26 mouse cellular contexts compared by ENCODE assay signal in genomic region chr7:73530164-73530563, GRCm38 (mm10). TPM values are rescaled to one million over a fixed set of nuclear protein-coding genes. Genes with fewer than 3 reads are reported as not detected.
DNase-seq lines count a peak whose midpoint lies in the region; ATAC-seq and TF ChIP-seq lines count a peak whose summit lies in the region.
"Had no signal": no experiment of that assay in that cellular context is flagged by ENCODE, and none has a peak within 500 bp of the region (broad histone marks: within the 10 kb centered on the region; RNA-seq: fewer than 3 reads in every experiment).

No protein-coding gene starts in this region.

- no peaks in the 10 kb centered on the region for H3K9me3 ChIP-seq in kidney, embryonic 15.5 days (replicated peaks)
- H3K9me3 ChIP-seq in lung, postnatal 0 days (ENCODE audit: low read length), result no peaks in the 10 kb centered on the region
- H3K9me3 ChIP-seq: embryonic facial prominence, embryonic 13.5 days; forebrain, embryonic 10.5 days; hindbrain, embryonic 10.5 days; hindbrain, embryonic 15.5 days; liver, embryonic 13.5 days; midbrain, embryonic 13.5 days; neural tube, embryonic 15.5 days had no signal

- 84% methylated on average over 5 of the region's 5 CpGs for whole genome bisulfite sequencing in kidney, embryonic 15.5 days
- 85% methylated on average over 5 of the region's 5 CpGs for whole genome bisulfite sequencing in lung, postnatal 0 days

- no peak for ATAC-seq in kidney, embryonic 15.5 days (replicated peaks; ENCODE audit: low FRiP score)
- ATAC-seq in lung, postnatal 0 days, result no peak
- ATAC-seq: midbrain, embryonic 13.5 days; Patski had no signal

- H3K4me3 ChIP-seq in kidney, embryonic 15.5 days (replicated peaks), result no peak overlapping the region
- H3K4me3 ChIP-seq in lung, postnatal 0 days (ENCODE audit: low read depth, low read length), result no peak overlapping the region
- H3K4me3 ChIP-seq: embryonic facial prominence, embryonic 13.5 days; forebrain, embryonic 10.5 days; hindbrain, embryonic 10.5 days; hindbrain, embryonic 15.5 days; liver, embryonic 13.5 days; midbrain, embryonic 13.5 days; neural tube, embryonic 15.5 days had no signal

- H3K4me2 ChIP-seq in kidney, embryonic 15.5 days, result no peak overlapping the region
- H3K4me2 ChIP-seq in lung, postnatal 0 days (replicated peaks; ENCODE audit: low read depth, low read length), result no peak overlapping the region
- H3K4me2 ChIP-seq: embryonic facial prominence, embryonic 13.5 days; hindbrain, embryonic 15.5 days; liver, embryonic 13.5 days; midbrain, embryonic 13.5 days; neural tube, embryonic 15.5 days had no signal

- H3K36me3 ChIP-seq in kidney, embryonic 15.5 days, result peaks cover 45% of the 10 kb centered on the region
- no peaks in the 10 kb centered on the region for H3K36me3 ChIP-seq in lung, postnatal 0 days (ENCODE audit: insufficient read depth, low read length)
- H3K36me3 ChIP-seq: hindbrain, embryonic 15.5 days; midbrain, embryonic 13.5 days had no signal

- no peak overlapping the region for H3K9ac ChIP-seq in kidney, embryonic 15.5 days
- H3K9ac ChIP-seq in lung, postnatal 0 days (replicated peaks; ENCODE audit: low read depth), result no peak overlapping the region
- H3K9ac ChIP-seq: embryonic facial prominence, embryonic 13.5 days; hindbrain, embryonic 15.5 days; liver, embryonic 13.5 days; midbrain, embryonic 13.5 days; neural tube, embryonic 15.5 days had no signal

- no peaks in the 10 kb centered on the region for H3K27me3 ChIP-seq in kidney, embryonic 15.5 days
- H3K27me3 ChIP-seq in lung, postnatal 0 days (replicated peaks; ENCODE audit: insufficient read depth, low read length), result no peaks in the 10 kb centered on the region
- H3K27me3 ChIP-seq: embryonic facial prominence, embryonic 13.5 days; hindbrain, embryonic 15.5 days; liver, embryonic 13.5 days; midbrain, embryonic 13.5 days; neural tube, embryonic 15.5 days; Patski had no signal

- no peak for DNase-seq in kidney, adult 9 months
- DNase-seq in lung, postnatal 0 days (ENCODE audit: low spot score), result no peak
- DNase-seq in lung, postnatal 14 days, result no peak
- DNase-seq in CD4-positive helper T cell, adult 2 months (ENCODE audit: low read depth, low spot score), result peak; percentile 42
- peak; percentile 72 for DNase-seq in brain, adult 2 months (ENCODE audit: low read depth, low spot score)
- DNase-seq in left cerebral cortex, adult 18-20 months (ENCODE audit: low spot score in 2 of 2), result no peak
- DNase-seq: adrenal gland, postnatal 10 days; cerebellum, adult 11-12 months; cerebellum, postnatal 10 days; heart, postnatal 14 days; kidney, adult 18-20 months; kidney, postnatal 4 days; liver, embryonic 13.5 days; lung, adult 18-20 months; lung, postnatal 36 days; right cerebral cortex, postnatal 4 days; thymus, postnatal 4 days had no signal

- TF ChIP-seq EP300 in lung, postnatal 0 days (IDR thresholded peaks at IDR 0.05), result no peak

- TF ChIP-seq CTCF in lung, postnatal 0 days (IDR thresholded peaks at IDR 0.05), result no peak

- 0 out of 2 replicates have a peak overlapping the region, but pooled peaks have one; percentile 5 for H3K27ac ChIP-seq in kidney, embryonic 15.5 days
- H3K27ac ChIP-seq in lung, postnatal 0 days (ENCODE audit: low read length), result 0 out of 2 replicates have a peak overlapping the region, but pooled peaks have one; percentile 3
- H3K27ac ChIP-seq: forebrain, embryonic 10.5 days; hindbrain, embryonic 10.5 days; hindbrain, embryonic 15.5 days; kidney, postnatal 0 days; liver, embryonic 13.5 days; midbrain, embryonic 13.5 days had no signal

- peaks cover 46% of the 10 kb centered on the region for H3K4me1 ChIP-seq in kidney, embryonic 15.5 days
- H3K4me1 ChIP-seq in lung, postnatal 0 days (ENCODE audit: insufficient read depth, low read depth, low read length), result peaks cover 27% of the 10 kb centered on the region

RNA-seq across cellular contexts. Expression of gene Chd2, which starts 11.5 kb away (rescaled TPM):
- 56.6 and 61.7 TPM in 2 replicates for polyA plus RNA-seq in kidney, embryonic 15.5 days (2015; fragmentation: Nextera tagmentation; extraction: Ambion mirVana)
- polyA plus RNA-seq in lung, postnatal 0 days (2015; fragmentation: Nextera tagmentation; extraction: Ambion mirVana), result 38.0 and 39.9 TPM in 2 replicates
- total RNA-seq in left cerebral cortex, adult 18-20 months (2021), result 10 to 100 TPM; 50.2 to 57.2 TPM

Comparison
In these comparisons a context has a peak if more than half of its experiments do, and no peak if none do; other contexts are left out.
1. DNase-seq: peak in CD4-positive helper T cell, adult 2 months (single experiment) and brain, adult 2 months (single experiment); none in kidney, adult 9 months (single experiment), lung, postnatal 0 days (single experiment), lung, postnatal 14 days (single experiment) and left cerebral cortex, adult 18-20 months (0 of 2).